In the genomic region with DNA sequence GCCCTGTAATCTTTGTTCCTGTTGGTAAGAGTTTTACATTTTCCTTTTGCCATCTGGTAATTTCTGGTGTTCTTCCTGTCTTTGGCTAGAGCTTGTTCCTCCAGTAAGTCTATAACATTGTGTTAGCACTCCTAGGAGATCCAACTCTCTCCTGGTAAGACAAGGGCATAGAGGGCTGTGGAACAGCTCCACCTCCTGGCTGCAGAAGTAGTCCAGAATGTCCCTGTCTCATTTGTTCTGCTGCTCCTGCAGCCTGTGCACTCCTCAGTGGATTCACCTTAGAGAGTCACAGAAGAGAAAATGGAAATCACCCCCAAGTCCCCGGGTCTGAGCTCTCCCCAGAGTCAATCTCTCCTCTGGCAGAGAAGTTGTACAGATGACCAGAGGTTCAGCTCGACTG, we compare ENCODE assay signal across 11 mouse cellular contexts.
DNase-seq lines count a peak whose midpoint lies in the region; ATAC-seq and TF ChIP-seq lines count a peak whose summit lies in the region.
"Had no signal": no experiment of that assay in that cellular context is flagged by ENCODE, and none has a peak within 500 bp of the region (broad histone marks: within the 10 kb centered on the region; RNA-seq: fewer than 3 reads in every experiment).

No protein-coding gene starts in this region.

- DNase-seq in adrenal gland, postnatal 25 days, result peak; percentile 1
- no peak for DNase-seq in adrenal gland, adult 2 months
- DNase-seq in kidney, postnatal 0 days (ENCODE audit: low spot score), result peak; percentile 5
- DNase-seq in kidney, adult 8-10 months, result no peak
- peak; percentile 3 for DNase-seq in urinary bladder, postnatal 14 days (ENCODE audit: low spot score)
- no peak for DNase-seq in urinary bladder, postnatal 4 days (ENCODE audit: low spot score in 2 of 2)
- no peak for DNase-seq in spleen, postnatal 36 days (ENCODE audit: low spot score in 2 of 2)
- DNase-seq in lung, postnatal 36 days, result no peak
- DNase-seq: B cell, adult 2 months; lung, postnatal 4 days had no signal

- H3K9ac ChIP-seq in kidney, postnatal 0 days (ENCODE audit: low read depth, low read length), result no peak overlapping the region
- H3K9ac ChIP-seq: heart, embryonic 15.5 days had no signal

- TF ChIP-seq CTCF in kidney, postnatal 0 days (IDR thresholded peaks at IDR 0.05; ENCODE audit: low read depth), result peak; percentile 44; the same call in 1 of the 2 replicates

- no peaks in the 10 kb centered on the region for H3K36me3 ChIP-seq in kidney, postnatal 0 days (ENCODE audit: insufficient read depth, low read length)
- H3K36me3 ChIP-seq: heart, embryonic 15.5 days had no signal

- H3K4me3 ChIP-seq in kidney, postnatal 0 days (replicated peaks; ENCODE audit: low read depth, low read length), result no peak overlapping the region
- H3K4me3 ChIP-seq: heart, embryonic 15.5 days had no signal

- no peak for ATAC-seq in kidney, postnatal 0 days (replicated peaks; ENCODE audit: low FRiP score, low read depth)

- H3K9me3 ChIP-seq in kidney, postnatal 0 days (replicated peaks; ENCODE audit: low read length), result no peaks in the 10 kb centered on the region
- H3K9me3 ChIP-seq: heart, embryonic 15.5 days had no signal

- no peaks in the 10 kb centered on the region for H3K27me3 ChIP-seq in kidney, postnatal 0 days (ENCODE audit: insufficient read depth, low read length)
- H3K27me3 ChIP-seq: heart, embryonic 15.5 days had no signal

- H3K27ac ChIP-seq in kidney, postnatal 0 days, result no peak overlapping the region
- H3K27ac ChIP-seq: heart, embryonic 15.5 days had no signal

- no peak overlapping the region for H3K4me2 ChIP-seq in kidney, postnatal 0 days (ENCODE audit: low read length)
- H3K4me2 ChIP-seq: heart, embryonic 15.5 days had no signal

- 42% methylated on average over 2 of the region's 2 CpGs for WGBS in kidney, postnatal 0 days

- H3K4me1 ChIP-seq in kidney, postnatal 0 days (replicated peaks; ENCODE audit: insufficient read depth, low read length), result no peaks in the 10 kb centered on the region
- H3K4me1 ChIP-seq: heart, embryonic 15.5 days had no signal

Comparison
In these comparisons a context has a peak if more than half of its experiments do, and no peak if none do; other contexts are left out.
1. DNase-seq: peak in adrenal gland, postnatal 25 days (single experiment), kidney, postnatal 0 days (single experiment) and urinary bladder, postnatal 14 days (single experiment); none in adrenal gland, adult 2 months (single experiment), kidney, adult 8-10 months (0 of 2), urinary bladder, postnatal 4 days (0 of 2), spleen, postnatal 36 days (0 of 2) and lung, postnatal 36 days (single experiment).